Mouse (Mus musculus): Measurements from ENCODE around the gene Adat1. TPM values are rescaled to one million over a fixed set of nuclear protein-coding genes. Genes with fewer than 3 reads are reported as not detected.
A peak's percentile ranks its signal among the peaks of the same experiment; 100 is the strongest.

Gene Adat1
- polyA plus RNA-seq, 1 experiment from 2014 or later = 9.8 TPM

DNA sequence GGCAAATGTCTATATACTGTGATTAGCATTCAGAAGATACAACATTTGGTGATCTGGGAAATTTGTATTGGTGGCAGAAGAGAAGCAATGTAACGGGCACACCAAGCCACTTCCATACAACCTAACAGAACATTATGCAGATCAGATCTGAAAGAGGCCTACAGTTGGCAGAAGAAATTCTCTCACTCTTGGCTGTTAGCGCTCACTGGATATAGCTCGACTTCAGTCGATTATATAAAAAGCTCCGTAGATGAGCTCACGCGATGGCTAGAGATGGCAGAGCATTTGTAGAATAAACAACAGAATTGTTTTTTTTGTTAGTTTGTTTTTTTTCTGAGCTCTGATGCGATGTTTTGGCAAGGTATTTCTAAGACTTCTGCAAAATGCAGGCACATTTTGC is 824 bp downstream of the Adat1 start:
- WGBS = 45% methylated on average over 8 of the region's 8 CpGs
- Histone ChIP-seq H3K4me3 (ENCODE audit: low read depth, low read length) (peak overlapping the region; percentile 82), H3K27ac (ENCODE audit: low read depth) (no peak overlapping the region), H3K27me3 (ENCODE audit: insufficient read depth, low read length) (no peaks in the 10 kb centered on the region), H3K36me3 (ENCODE audit: insufficient read depth) (peaks cover 61% of the 10 kb centered on the region), H3K9ac (peak overlapping the region; percentile 87), H3K9me3 (ENCODE audit: low read depth, low read length) (no peaks in the 10 kb centered on the region), H3K4me2 (peak overlapping the region; percentile 68), H3K4me1 (ENCODE audit: insufficient read depth) (0 out of 2 replicates have a peak, but pooled peaks cover 3% of the 10 kb centered on the region)
- TF ChIP-seq CTCF (IDR thresholded peaks at IDR 0.05; ENCODE audit: low read depth) = no peak
- DNase-seq = no peak
- ATAC-seq (ENCODE audit: insufficient read depth) = no peak

DNA sequence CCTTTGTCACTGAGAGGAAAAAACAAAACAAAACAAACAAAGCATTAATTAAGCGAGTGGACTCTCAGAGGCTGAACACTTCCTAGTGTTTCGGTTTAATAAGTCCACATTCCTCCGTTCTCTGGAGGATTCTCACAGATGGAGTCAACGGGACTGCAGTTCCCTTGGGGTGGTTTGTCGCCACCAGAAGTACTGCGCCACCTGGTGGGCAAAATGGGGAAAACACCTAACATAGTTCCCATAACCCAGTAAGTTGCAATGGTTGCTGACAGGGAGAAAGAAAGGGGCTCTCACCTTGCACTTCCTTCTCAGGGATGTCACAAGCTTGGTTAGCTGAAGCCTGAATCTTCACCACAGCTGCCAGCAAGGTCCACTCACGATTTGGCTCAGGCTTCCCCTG is 2.2 kb downstream of the Adat1 start:
- DNase-seq = peak; percentile 94
- peaks cover 60% of the 10 kb centered on the region for H3K36me3 ChIP-seq (ENCODE audit: insufficient read depth)
- 0 out of 2 replicates have a peak, but pooled peaks have one; percentile 18 for ATAC-seq (ENCODE audit: insufficient read depth)

DNA sequence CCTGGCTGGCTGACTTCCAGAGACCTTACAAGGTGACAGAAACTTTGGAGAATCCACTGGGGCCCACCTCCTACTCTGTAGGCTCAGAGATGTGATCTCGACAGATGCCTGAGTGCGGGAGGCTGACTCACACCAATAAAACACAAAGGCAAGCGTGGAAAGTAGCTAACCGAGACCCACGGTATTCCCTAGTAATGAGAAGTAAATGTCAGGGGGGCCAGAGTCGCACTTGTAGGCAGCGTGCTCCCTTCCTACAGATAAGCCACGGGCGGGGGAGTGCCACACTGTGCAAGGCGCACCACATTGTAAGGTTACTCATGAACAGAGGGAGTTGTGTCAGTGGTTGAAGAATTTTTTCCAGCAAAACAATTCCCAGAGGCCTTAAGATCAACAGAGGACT is 7.6 kb downstream of the Adat1 start:
- Histone ChIP-seq H3K4me1 (ENCODE audit: insufficient read depth) (no peaks in the 10 kb centered on the region), H3K36me3 (ENCODE audit: insufficient read depth) (peaks cover 76% of the 10 kb centered on the region), H3K4me3 (ENCODE audit: low read depth, low read length) (no peak overlapping the region), H3K9me3 (ENCODE audit: low read depth, low read length) (no peaks in the 10 kb centered on the region), H3K27me3 (ENCODE audit: insufficient read depth, low read length) (no peaks in the 10 kb centered on the region), H3K4me2 (no peak overlapping the region), H3K9ac (no peak overlapping the region), H3K27ac (ENCODE audit: low read depth) (no peak overlapping the region)
- no peak for TF ChIP-seq CTCF (IDR thresholded peaks at IDR 0.05; ENCODE audit: low read depth)
- DNase-seq (no peak), ATAC-seq (ENCODE audit: insufficient read depth) (no peak)
- WGBS = 68% methylated on average over 10 of the region's 10 CpGs

More for the DNA sequence above, 2.2 kb downstream of the Adat1 start:
- WGBS = 18% methylated on average over 7 of the region's 7 CpGs
- peak; percentile 89 for TF ChIP-seq CTCF (IDR thresholded peaks at IDR 0.05; ENCODE audit: low read depth)
- H3K9ac ChIP-seq = no peak overlapping the region
- no peak overlapping the region for H3K4me2 ChIP-seq
- 0 out of 2 replicates have a peak, but pooled peaks cover 3% of the 10 kb centered on the region for H3K4me1 ChIP-seq (ENCODE audit: insufficient read depth)
- no peak overlapping the region for H3K27ac ChIP-seq (ENCODE audit: low read depth)
- H3K27me3 ChIP-seq (ENCODE audit: insufficient read depth, low read length) = no peaks in the 10 kb centered on the region
- H3K4me3 ChIP-seq (ENCODE audit: low read depth, low read length) = no peak overlapping the region
- H3K9me3 ChIP-seq (ENCODE audit: low read depth, low read length) = no peaks in the 10 kb centered on the region

DNA sequence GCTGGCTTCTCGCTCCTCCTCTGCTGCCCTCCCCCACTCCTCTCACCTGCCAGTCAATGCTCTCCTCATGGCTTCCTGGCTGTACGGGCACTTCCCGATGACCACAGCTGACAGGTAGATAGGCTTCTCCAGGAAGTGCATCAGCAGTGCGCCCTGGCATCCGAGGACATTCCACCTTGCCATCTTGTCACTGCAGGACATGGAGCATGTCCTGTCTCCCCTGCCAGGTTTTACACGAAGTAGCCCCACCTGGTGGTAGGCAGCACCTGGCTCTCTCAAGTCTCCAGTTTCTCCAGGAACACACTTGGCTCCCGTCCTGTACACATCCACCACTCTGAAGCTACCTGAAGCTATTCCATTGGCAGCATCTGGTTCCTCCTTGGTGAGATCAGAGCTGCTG is 10.0 kb downstream of the Adat1 start:
- no peak overlapping the region for H3K9ac ChIP-seq
- TF ChIP-seq CTCF (IDR thresholded peaks at IDR 0.05; ENCODE audit: low read depth) = peak; percentile 23; the same call in 1 of the 2 replicates
- ATAC-seq (ENCODE audit: insufficient read depth) (no peak), DNase-seq (no peak)
- no peaks in the 10 kb centered on the region for H3K9me3 ChIP-seq (ENCODE audit: low read depth, low read length)
- H3K36me3 ChIP-seq (ENCODE audit: insufficient read depth) = peaks cover 73% of the 10 kb centered on the region
- H3K27me3 ChIP-seq (ENCODE audit: insufficient read depth, low read length) = no peaks in the 10 kb centered on the region
- H3K4me1 ChIP-seq (ENCODE audit: insufficient read depth) = no peaks in the 10 kb centered on the region
- WGBS = 74% methylated on average over 7 of the region's 7 CpGs
- no peak overlapping the region for H3K4me3 ChIP-seq (ENCODE audit: low read depth, low read length)
- H3K27ac ChIP-seq (ENCODE audit: low read depth) = no peak overlapping the region
- no peak overlapping the region for H3K4me2 ChIP-seq

DNA sequence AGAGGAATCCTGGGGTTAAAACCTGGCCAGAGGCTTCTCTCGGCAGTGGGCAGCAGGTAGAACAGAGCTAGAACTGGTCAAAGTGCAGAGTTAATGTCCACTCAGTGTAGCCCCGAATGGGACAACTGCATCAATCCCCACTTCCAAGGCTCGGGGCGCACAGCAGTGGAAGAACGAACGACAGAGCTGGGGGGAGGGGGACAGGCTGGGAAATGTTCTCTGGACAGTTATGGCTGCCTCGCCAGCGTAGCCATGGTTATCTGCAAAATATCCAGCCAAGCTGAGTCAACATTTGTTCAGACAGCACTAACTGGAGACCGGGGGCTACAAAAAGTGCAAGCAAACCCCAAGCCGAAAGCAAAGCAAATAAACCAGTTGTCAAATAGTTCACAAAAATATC is 14.0 kb downstream of the Adat1 start:
- TF ChIP-seq CTCF (IDR thresholded peaks at IDR 0.05; ENCODE audit: low read depth) = no peak
- 57% methylated on average over 10 of the region's 10 CpGs for WGBS
- Histone ChIP-seq H3K9me3 (ENCODE audit: low read depth, low read length) (no peaks in the 10 kb centered on the region), H3K9ac (no peak overlapping the region), H3K4me3 (ENCODE audit: low read depth, low read length) (no peak overlapping the region), H3K27ac (ENCODE audit: low read depth) (no peak overlapping the region), H3K4me1 (ENCODE audit: insufficient read depth) (no peaks in the 10 kb centered on the region), H3K4me2 (no peak overlapping the region), H3K36me3 (ENCODE audit: insufficient read depth) (peaks cover 63% of the 10 kb centered on the region), H3K27me3 (ENCODE audit: insufficient read depth, low read length) (no peaks in the 10 kb centered on the region)
- no peak for ATAC-seq (ENCODE audit: insufficient read depth)
- no peak for DNase-seq

DNA sequence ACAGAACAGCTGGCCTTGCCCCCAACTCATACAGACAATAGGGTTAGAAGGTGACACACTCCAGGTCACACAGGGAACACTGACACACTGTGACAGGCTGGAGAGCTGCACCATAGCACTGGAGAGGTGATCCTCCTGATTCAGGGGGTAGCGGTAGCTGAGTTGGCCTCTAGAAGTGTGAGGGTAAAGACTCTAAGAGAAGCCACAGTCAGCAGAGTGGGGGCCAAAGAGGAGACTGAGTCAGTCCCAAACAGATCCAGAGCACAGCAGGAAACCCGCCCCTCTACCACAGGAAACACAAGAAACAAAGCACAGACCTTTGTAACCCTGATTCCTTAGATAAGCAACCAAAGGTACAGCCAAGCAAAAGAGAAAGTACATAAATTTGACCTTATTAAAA is 15.8 kb downstream of the Adat1 start:
- Histone ChIP-seq H3K4me2 (no peak overlapping the region), H3K4me3 (ENCODE audit: low read depth, low read length) (no peak overlapping the region), H3K27me3 (ENCODE audit: insufficient read depth, low read length) (no peaks in the 10 kb centered on the region), H3K4me1 (ENCODE audit: insufficient read depth) (no peaks in the 10 kb centered on the region), H3K9me3 (ENCODE audit: low read depth, low read length) (no peaks in the 10 kb centered on the region), H3K27ac (ENCODE audit: low read depth) (no peak overlapping the region), H3K36me3 (ENCODE audit: insufficient read depth) (peaks cover 53% of the 10 kb centered on the region), H3K9ac (no peak overlapping the region)
- 81% methylated on average over 2 of the region's 2 CpGs for WGBS
- ATAC-seq (ENCODE audit: insufficient read depth) = no peak
- TF ChIP-seq CTCF (IDR thresholded peaks at IDR 0.05; ENCODE audit: low read depth) = no peak
- no peak for DNase-seq

DNA sequence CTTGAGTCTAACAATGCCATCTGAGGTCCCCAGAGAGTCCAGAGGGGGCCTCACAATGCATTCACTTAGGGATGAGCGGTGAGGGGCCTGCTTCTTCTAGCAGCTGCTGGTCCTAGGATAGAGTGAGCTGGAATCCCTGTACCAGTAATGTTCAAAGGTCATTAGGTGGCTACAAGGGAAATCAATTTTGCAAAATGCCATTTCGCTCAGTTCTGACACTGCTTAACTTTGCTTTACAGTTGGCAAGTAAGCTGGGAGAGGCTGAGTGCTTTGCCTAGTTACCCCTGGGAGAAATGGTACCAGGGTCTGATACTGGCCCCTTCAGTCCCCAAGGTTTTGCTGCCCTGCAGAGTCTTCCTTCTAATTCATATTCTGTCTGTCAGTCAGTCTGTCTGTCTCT is 16.4 kb downstream of the Adat1 start:
- no peaks in the 10 kb centered on the region for H3K4me1 ChIP-seq (ENCODE audit: insufficient read depth)
- no peak overlapping the region for H3K4me2 ChIP-seq
- H3K27me3 ChIP-seq (ENCODE audit: insufficient read depth, low read length) = no peaks in the 10 kb centered on the region
- DNase-seq = no peak
- H3K9ac ChIP-seq = no peak overlapping the region
- H3K9me3 ChIP-seq (ENCODE audit: low read depth, low read length) = no peaks in the 10 kb centered on the region
- ATAC-seq (ENCODE audit: insufficient read depth) = no peak
- 94% methylated on average over 2 of the region's 2 CpGs for WGBS
- no peak overlapping the region for H3K4me3 ChIP-seq (ENCODE audit: low read depth, low read length)
- peaks cover 51% of the 10 kb centered on the region for H3K36me3 ChIP-seq (ENCODE audit: insufficient read depth)
- no peak for TF ChIP-seq CTCF (IDR thresholded peaks at IDR 0.05; ENCODE audit: low read depth)
- no peak overlapping the region for H3K27ac ChIP-seq (ENCODE audit: low read depth)

DNA sequence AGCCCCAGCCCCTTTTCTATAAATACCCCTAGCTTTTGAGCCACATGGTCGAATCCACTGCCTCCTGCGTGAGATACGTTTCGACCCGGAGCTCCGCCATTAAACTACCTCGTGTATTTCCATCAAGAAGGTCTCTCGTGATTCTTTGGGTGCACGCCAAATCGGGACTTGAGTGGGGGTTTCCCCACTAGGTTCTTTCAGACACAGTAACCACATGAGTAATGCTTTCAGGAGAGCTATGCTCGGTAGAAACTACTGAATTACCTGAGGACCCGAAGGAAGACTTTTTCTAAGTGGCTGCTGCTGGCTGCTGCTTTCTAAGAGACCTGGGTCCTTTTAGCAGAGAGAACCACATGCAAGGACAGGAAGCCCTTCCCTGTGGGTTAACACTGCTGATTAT is 18.0 kb downstream of the Adat1 start:
- 95% methylated on average over 12 of the region's 12 CpGs for WGBS
- TF ChIP-seq CTCF (IDR thresholded peaks at IDR 0.05; ENCODE audit: low read depth) = no peak
- Histone ChIP-seq H3K4me2 (no peak overlapping the region), H3K4me1 (ENCODE audit: insufficient read depth) (no peaks in the 10 kb centered on the region), H3K9me3 (ENCODE audit: low read depth, low read length) (no peaks in the 10 kb centered on the region), H3K27me3 (ENCODE audit: insufficient read depth, low read length) (no peaks in the 10 kb centered on the region), H3K9ac (no peak overlapping the region), H3K4me3 (ENCODE audit: low read depth, low read length) (no peak overlapping the region), H3K36me3 (ENCODE audit: insufficient read depth) (peaks cover 41% of the 10 kb centered on the region), H3K27ac (ENCODE audit: low read depth) (no peak overlapping the region)
- ATAC-seq (ENCODE audit: insufficient read depth) = no peak
- DNase-seq = no peak

Measured in lung, embryonic 14.5 days (tissue).